Mouse (Mus musculus): ENCODE measurements around the gene Aoah.

GRCm38 (mm10) chr13:20936016-20936415 lies 142.1 kb downstream of the Aoah start:
- no peak for TF ChIP-seq CTCF (IDR thresholded peaks at IDR 0.05; ENCODE audit: low read depth, low read length)
- TF ChIP-seq POLR2A (IDR thresholded peaks at IDR 0.05; ENCODE audit: borderline replicate concordance, low read depth, low read length), result no peak
